Mouse (Mus musculus) lung, embryonic 15.5 days (tissue): ENCODE results near the gene Mettl1. TPM values are rescaled to one million over a fixed set of nuclear protein-coding genes. Genes with fewer than 3 reads are reported as not detected.
"Not testable (repeated sequence)": the region's sequence is repeated elsewhere in the genome, so short reads cannot be mapped to it uniquely, and the experiment has no call there.

Experiments used
- ATAC-seq: fragments of 200-750 bp; cut with Nextera tagmentation; 2 replicates; pipeline ENCODE4 v1.8.0; 2017; ENCODE audit warnings: moderate number of reproducible peaks, borderline replicate concordance; ENCODE audit not compliant: low FRiP score, low TSS enrichment; ENCODE audit errors: extremely low read depth
- H3K27ac ChIP-seq: fragments of 300-500 bp; sonication (generic); 2 replicates; pipeline ENCODE4 v1.5.1; 2015; ENCODE audit warnings: moderate library complexity, mild to moderate bottlenecking, inconsistent platforms
- H3K27me3 ChIP-seq: fragments of 300-500 bp; sonication (generic); 2 replicates; pipeline ENCODE4 v1.6.1; 2015; ENCODE audit warnings: inconsistent platforms
- H3K36me3 ChIP-seq: fragments of 300-500 bp; sonication (generic); 2 replicates; pipeline ENCODE4 v1.6.1; 2015; ENCODE audit warnings: inconsistent platforms
- H3K4me1 ChIP-seq: fragments of 300-500 bp; sonication (generic); 2 replicates; pipeline ENCODE4 v1.6.1; 2015; ENCODE audit warnings: inconsistent platforms
- H3K4me2 ChIP-seq: fragments of 300-500 bp; sonication (generic); 2 replicates; pipeline ENCODE4 v1.6.1; 2015; ENCODE audit warnings: inconsistent platforms, mild to moderate bottlenecking, moderate library complexity
- H3K4me3 ChIP-seq: fragments of 300-500 bp; sonication (generic); 2 replicates; pipeline ENCODE4 v1.5.1; 2015; ENCODE audit warnings: mild to moderate bottlenecking, inconsistent platforms
- H3K9ac ChIP-seq: fragments of 300-500 bp; sonication (generic); 2 replicates; pipeline ENCODE4 v1.6.1; 2015; ENCODE audit warnings: inconsistent platforms
- H3K9me3 ChIP-seq: fragments of 300-500 bp; sonication (generic); 2 replicates; pipeline ENCODE4 v1.6.1; 2016; ENCODE audit warnings: inconsistent platforms
- WGBS: fragments of 180-500 bp; shearing (Covaris S2); methylation state at CpG from one replicate; pipeline ENCODE4 v1.1.7; 2015; 5-methylcytosine and 5-hydroxymethylcytosine counted together
- polyA plus RNA-seq: library from polyadenylated mRNA; unstranded; fragments of >200 nt; fragmentation: Nextera tagmentation; extraction: Ambion mirVana; gene quantifications from 2 replicates; pipeline ENCODE4 v1.2.1, GENCODE M21; 2015

Gene Mettl1
- polyA plus RNA-seq, 1 experiment from 2014 or later = 45.8 TPM

DNA sequence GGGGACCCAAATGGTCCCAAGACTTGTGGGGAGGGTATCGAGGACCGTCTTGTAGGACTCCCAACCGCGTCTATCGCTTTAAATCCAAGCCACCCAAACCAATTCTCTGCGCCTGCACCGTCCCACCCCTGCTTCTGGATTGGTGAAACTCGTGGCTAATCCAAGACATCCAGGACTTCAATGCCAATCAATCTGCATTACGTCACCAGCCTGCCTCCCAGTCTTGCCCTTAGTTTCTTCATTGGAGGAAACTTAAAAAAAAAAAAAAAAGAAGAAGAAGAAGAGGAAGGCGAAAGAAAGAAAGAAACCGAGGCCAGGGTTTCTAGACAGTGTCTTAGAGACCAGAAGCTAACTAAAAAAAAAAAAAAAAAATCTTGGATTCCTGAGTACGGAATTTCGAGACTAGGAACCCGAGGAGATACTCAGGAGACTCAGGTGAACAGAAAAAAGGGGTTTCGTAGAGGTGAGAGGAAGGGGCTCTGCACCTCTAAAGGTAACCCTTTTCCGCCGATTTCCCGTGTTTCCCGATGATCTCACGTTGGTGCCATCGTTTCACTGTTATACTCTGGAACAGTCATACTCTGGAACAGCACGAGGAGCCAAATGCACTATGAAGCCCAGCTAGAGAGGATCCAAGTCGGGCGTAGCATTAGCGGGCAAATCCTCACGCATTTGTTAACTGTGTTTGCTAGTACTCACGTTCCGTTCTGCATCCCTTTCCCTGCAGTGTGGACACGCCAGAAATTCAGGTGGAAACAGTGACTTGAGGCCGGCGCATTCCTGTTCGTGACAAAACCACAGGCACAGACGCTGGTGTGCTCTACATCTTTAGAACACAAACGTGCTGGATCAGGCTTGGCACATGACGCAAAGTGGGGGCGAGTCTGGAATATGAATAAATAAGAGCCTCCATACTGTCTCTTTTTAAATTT lies 29.2 kb downstream of the Mettl1 start, which contains the start of gene Tspan31:
TSS of gene Tspan31 (minus strand) at position 75 of the 932 bp plus-strand sequence.
- peak; percentile 91 for ATAC-seq
- WGBS = under 1% methylated on average over 36 of the region's 36 CpGs
- H3K4me1 ChIP-seq = peaks cover 22% of the 10 kb centered on the region
- H3K27ac ChIP-seq = peak within 1 kb of the TSS; percentile 90
- H3K9ac ChIP-seq = peak within 1 kb of the TSS; percentile 67
- H3K4me2 ChIP-seq = peak within 1 kb of the TSS; percentile 83
- peak within 1 kb of the TSS; percentile 57 for H3K4me3 ChIP-seq
- H3K9me3 ChIP-seq = no peaks in the 10 kb centered on the region
- H3K36me3 ChIP-seq = peaks cover 32% of the 10 kb centered on the region
- H3K27me3 ChIP-seq = peaks cover 3% of the 10 kb centered on the region; the same call in 1 of the 2 replicates

DNA sequence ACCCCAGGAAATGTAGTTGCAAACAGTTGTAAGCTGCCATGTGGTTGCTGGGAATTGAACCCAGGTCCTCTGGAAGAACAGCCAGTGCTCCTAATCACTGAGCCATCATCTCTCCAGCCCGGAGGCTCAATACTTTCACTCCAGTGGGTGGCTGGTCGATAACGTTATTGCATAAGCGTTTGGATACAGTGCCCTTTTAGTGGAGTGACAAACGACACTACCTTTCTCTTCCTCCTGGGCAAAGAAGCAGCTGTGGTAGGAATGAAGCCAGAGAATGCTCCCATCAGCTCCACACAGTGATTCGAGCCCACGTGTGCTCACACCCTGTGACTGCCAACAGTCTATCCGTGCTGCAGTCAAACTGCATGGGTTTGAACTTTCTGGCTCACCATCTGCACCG lies 30.0 kb downstream of the Mettl1 start:
- H3K4me3 ChIP-seq = peak overlapping the region; percentile 57
- H3K36me3 ChIP-seq = peaks cover 24% of the 10 kb centered on the region
- WGBS = 64% methylated on average over 9 of the region's 9 CpGs
- H3K27ac ChIP-seq = no peak overlapping the region
- no peaks in the 10 kb centered on the region for H3K9me3 ChIP-seq
- peak overlapping the region; percentile 67; the same call in 1 of the 2 replicates for H3K9ac ChIP-seq
- H3K4me2 ChIP-seq = peak overlapping the region; percentile 83
- peaks cover 22% of the 10 kb centered on the region for H3K4me1 ChIP-seq
- peaks cover 10% of the 10 kb centered on the region for H3K27me3 ChIP-seq
- ATAC-seq = no peak

DNA sequence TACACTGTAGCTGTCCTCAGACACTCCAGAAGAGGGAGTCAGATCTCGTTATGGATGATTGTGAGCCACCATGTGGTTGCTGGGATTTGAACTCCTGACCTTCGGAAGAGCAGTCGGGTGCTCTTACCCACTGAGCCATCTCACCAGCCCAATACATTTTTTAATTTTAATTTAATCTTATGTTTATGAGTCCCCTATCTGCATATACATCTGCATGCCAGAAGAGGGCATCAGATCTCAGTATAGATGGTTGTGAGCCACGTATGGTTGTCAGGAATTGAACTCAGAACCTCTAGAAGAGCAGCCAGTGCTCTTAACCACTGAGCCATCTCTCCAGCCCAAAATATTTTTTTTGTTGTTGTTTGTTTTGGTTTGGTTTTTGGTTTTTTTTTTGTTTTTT lies 31.1 kb downstream of the Mettl1 start:
- 77% methylated on average over 4 of the region's 4 CpGs for WGBS
- Histone ChIP-seq H3K36me3 (peaks cover 14% of the 10 kb centered on the region), H3K27me3 (peaks cover 21% of the 10 kb centered on the region), H3K4me1 (peaks cover 22% of the 10 kb centered on the region)
- not testable (repeated sequence) for H3K9ac ChIP-seq, H3K9me3 ChIP-seq, H3K4me3 ChIP-seq, H3K4me2 ChIP-seq, H3K27ac ChIP-seq, ATAC-seq

DNA sequence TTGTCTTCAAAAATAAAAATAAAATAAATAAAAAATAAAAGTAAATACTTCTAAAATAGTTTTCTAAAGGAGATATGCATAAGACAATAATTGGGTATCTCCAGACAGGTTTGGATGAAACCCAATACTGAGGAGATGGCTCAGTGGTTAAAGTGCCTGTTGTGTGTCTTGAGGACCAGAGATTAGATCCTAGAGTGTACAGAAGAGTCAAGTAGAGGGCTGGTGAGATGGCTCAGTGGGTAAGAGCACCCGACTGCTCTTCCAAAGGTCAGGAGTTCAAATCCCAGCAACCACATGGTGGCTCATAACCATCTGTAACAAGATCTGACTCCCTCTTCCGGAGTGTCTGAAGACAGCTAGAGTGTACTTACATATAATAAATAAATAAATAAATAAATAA lies 31.8 kb downstream of the Mettl1 start:
- not testable (repeated sequence) for ATAC-seq, H3K9ac ChIP-seq, H3K36me3 ChIP-seq, H3K9me3 ChIP-seq, H3K27ac ChIP-seq, H3K4me2 ChIP-seq, H3K4me3 ChIP-seq
- Histone ChIP-seq H3K27me3 (peaks cover 28% of the 10 kb centered on the region), H3K4me1 (peaks cover 18% of the 10 kb centered on the region)
- 59% methylated on average over 2 of the region's 2 CpGs for whole genome bisulfite sequencing

DNA sequence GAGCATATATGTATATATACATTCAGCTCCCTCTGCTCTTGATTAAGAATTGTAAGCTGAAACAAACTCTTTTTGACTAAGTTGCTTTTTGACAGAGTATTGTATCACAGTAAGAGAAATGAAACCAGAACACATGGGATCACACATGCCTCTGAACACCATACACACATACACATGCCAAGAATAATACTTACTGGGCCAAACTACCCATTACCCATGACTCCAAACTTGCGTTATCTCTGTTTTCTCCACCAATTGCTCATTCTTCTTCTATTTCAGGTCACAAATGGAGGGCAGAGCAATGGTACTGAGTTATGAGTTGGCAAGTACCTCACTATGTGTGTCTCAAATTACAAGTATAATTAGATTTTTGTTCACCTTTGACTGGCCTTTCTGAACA lies 32.8 kb downstream of the Mettl1 start:
- ATAC-seq = no peak
- H3K27ac ChIP-seq = no peak overlapping the region
- H3K9ac ChIP-seq = no peak overlapping the region
- no peak overlapping the region for H3K4me3 ChIP-seq
- no peak overlapping the region for H3K4me2 ChIP-seq
- H3K9me3 ChIP-seq = no peaks in the 10 kb centered on the region
- no peaks in the 10 kb centered on the region for H3K36me3 ChIP-seq
- WGBS = 93% methylated on average over 1 of the region's 1 CpGs
- H3K27me3 ChIP-seq = peaks cover 38% of the 10 kb centered on the region
- peaks cover 17% of the 10 kb centered on the region for H3K4me1 ChIP-seq

DNA sequence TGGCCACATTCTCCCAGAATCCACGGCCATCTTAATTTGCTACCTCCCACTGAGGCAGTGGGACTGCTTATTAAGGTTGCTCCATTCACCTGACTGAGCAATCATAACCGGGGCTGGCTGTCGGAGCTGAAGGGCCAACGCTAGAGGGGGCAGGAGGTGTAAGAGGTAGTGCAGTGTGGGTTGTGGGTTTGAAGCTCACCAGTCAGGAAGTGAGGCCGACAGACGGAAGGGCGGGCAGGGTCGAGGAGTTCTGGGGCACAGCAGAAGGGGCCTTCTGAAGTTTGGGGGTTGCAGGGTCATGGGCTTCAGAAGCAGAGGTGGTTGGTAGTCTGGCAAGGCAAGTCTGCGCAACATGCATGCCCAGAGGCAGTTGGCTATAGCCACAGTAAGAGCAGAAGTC lies 33.9 kb downstream of the Mettl1 start, which contains the start of gene Agap2:
TSS of gene Agap2 (plus strand) at position 205 of the 400 bp plus-strand sequence.
- Histone ChIP-seq H3K4me3 (no peak within 1 kb of the TSS), H3K9me3 (no peaks in the 10 kb centered on the region), H3K27me3 (peaks cover 49% of the 10 kb centered on the region), H3K4me2 (no peak within 1 kb of the TSS), H3K4me1 (peaks cover 26% of the 10 kb centered on the region), H3K36me3 (no peaks in the 10 kb centered on the region), H3K9ac (no peak within 1 kb of the TSS), H3K27ac (no peak within 1 kb of the TSS)
- WGBS = 60% methylated on average over 9 of the region's 9 CpGs
- no peak for ATAC-seq

DNA sequence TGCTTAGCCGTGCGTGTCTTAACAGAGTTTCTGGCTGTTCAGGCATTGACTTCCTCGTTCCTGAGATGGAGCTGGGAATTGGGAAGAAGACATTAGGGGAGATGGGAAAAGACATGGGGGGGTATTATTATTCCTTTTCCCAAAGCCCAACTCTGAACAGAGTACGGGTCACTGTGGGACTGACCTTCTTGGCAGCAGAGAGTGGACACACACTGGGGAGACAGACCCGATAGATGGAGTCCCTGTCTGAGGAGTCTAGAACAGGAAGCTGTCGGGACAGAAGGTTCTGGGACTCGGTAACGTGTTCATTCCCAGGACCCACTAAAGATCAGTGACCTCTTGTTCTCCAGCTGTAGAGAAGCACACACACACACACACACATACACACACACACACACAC lies 34.4 kb downstream of the Mettl1 start:
- H3K27me3 ChIP-seq = peaks cover 55% of the 10 kb centered on the region
- H3K4me1 ChIP-seq = peaks cover 32% of the 10 kb centered on the region
- H3K27ac ChIP-seq = no peak overlapping the region
- no peak overlapping the region for H3K4me3 ChIP-seq
- no peak overlapping the region for H3K9ac ChIP-seq
- 62% methylated on average over 8 of the region's 8 CpGs for WGBS
- H3K9me3 ChIP-seq = no peaks in the 10 kb centered on the region
- no peaks in the 10 kb centered on the region for H3K36me3 ChIP-seq
- no peak overlapping the region for H3K4me2 ChIP-seq
- ATAC-seq = no peak

DNA sequence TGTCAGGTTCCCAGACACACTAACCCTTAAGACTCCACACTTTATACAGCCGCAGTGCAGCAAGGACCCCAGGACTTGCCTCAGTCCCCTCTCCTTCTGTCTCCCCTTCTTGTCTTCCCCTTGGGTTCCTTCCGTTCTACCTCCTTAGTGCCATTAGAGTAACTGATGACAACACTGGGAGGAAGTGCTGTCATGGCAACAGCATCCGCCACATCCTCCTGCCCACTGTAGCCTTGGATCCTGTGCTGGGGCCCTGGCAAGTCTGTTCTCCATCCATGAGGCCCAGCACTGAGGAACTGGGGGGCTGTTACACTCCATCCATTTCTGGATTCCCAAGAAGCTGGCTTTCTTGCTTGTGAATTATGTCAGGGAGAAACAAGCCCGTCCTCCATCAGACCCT lies 34.9 kb downstream of the Mettl1 start:
- H3K9me3 ChIP-seq = no peaks in the 10 kb centered on the region
- 26% methylated on average over 4 of the region's 4 CpGs for WGBS
- ATAC-seq = no peak
- H3K4me1 ChIP-seq = peaks cover 33% of the 10 kb centered on the region
- H3K4me3 ChIP-seq = no peak overlapping the region
- no peak overlapping the region for H3K9ac ChIP-seq
- H3K4me2 ChIP-seq = no peak overlapping the region
- peaks cover 59% of the 10 kb centered on the region for H3K27me3 ChIP-seq
- no peak overlapping the region for H3K27ac ChIP-seq
- H3K36me3 ChIP-seq = no peaks in the 10 kb centered on the region

DNA sequence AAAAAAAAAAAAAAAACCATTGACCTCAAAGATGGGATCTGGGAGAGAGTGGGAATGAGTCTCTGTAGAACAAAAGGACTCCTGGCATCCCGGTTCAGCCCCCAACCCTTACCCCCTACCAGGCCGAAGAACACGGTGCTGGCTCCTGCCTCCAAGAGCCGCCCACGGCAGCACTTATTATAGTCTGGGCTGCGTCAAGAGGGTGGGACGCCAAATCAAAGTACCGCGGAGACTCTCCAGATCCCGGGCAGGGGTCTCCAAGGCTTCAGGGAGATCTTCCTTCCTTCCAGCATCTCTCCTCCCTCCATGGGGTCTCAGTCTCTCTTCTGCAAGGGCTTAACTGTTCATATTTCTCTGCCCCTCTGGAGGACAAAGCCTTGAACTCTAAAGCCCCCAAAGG lies 36.3 kb downstream of the Mettl1 start:
- H3K4me2 ChIP-seq = no peak overlapping the region
- H3K4me3 ChIP-seq = no peak overlapping the region
- peaks cover 73% of the 10 kb centered on the region for H3K27me3 ChIP-seq
- no peaks in the 10 kb centered on the region for H3K36me3 ChIP-seq
- H3K27ac ChIP-seq = no peak overlapping the region
- WGBS = 7% methylated on average over 10 of the region's 10 CpGs
- ATAC-seq = no peak
- H3K9me3 ChIP-seq = no peaks in the 10 kb centered on the region
- no peak overlapping the region for H3K9ac ChIP-seq
- H3K4me1 ChIP-seq = peaks cover 41% of the 10 kb centered on the region

DNA sequence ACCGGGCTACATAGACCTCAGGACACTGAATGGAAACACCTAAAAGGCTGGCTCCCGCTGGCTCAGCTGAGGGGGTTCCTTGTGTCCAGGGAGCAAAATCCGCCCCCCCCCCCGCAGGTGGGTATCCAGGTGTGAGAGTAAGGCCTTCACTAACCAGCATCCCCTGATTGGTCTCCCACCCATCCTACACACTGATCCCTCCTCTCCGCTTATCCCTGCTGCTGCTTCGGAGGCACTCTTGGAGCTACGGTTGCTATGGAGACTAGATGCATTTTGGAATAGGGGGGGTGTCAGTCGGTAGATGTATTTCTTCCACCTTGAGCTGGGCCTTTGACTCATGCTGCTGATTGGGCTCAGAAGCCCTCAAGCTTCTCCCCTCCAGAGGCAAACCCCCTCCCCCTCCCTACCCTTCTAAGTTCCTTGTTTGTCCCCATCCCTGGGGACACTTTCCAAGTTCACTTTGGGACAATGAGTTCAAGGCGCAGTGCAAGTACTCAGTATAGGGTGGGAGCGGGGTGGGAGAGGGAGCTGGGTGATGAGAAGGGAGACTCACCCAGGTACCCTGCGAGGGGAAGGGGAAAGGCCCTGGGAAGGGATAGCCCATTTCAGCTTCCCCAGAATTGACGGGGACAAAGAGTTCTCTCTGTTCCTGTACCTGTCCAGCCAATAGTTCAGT lies 36.9 kb downstream of the Mettl1 start:
- no peak overlapping the region for H3K9ac ChIP-seq
- H3K9me3 ChIP-seq = no peaks in the 10 kb centered on the region
- ATAC-seq = no peak
- H3K27ac ChIP-seq = no peak overlapping the region
- 1% methylated on average over 12 of the region's 12 CpGs for WGBS
- H3K36me3 ChIP-seq = no peaks in the 10 kb centered on the region
- H3K4me1 ChIP-seq = peaks cover 41% of the 10 kb centered on the region
- peak overlapping the region; percentile 46 for H3K4me3 ChIP-seq
- peaks cover 80% of the 10 kb centered on the region for H3K27me3 ChIP-seq
- H3K4me2 ChIP-seq = peak overlapping the region; percentile 85

DNA sequence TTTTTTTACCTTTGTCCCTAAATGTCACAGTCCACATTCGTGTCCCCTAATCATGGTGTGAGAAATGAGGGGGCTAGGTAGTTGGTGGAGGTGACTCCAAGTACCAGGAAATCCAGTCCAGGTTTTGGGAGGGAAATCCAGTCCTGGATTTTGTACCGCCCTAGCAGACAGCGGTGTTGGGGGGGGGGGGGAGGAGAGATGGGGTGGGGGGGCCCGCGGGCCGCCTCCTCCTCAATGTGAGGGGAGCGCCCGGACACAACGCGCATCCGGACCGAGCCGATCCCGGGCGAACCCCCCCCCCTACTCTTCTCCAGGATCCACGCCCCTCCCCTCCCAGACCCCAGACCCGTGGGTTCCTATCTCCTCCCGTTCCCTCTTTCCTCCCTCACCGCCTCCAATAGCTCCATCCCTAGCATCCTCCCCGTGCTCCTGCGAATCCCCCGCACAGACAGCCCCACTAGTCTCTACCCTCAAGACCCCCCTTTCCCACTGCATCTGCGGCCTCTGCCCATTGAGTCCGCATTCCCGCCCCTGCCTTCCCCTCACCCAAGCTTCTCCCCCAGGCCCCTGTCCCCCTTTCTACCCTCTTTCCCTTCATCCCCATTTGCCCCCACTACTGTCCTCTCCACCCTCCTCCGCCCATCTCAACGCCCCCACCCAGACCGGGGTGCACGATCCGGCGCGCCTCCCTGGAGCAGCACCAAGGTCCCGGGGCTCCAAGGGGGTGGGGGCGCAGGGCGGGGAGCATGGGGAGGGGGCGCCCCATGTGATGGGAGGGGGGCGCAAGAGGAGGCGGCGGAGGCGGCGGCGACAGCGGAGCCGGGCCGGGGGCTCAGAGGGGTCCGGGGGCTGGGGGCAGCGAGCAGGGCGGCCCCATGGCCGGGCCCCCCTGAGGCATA lies 37.7 kb downstream of the Mettl1 start:
- Histone ChIP-seq H3K4me1 (peaks cover 41% of the 10 kb centered on the region), H3K9me3 (no peaks in the 10 kb centered on the region), H3K36me3 (no peaks in the 10 kb centered on the region), H3K27me3 (peaks cover 88% of the 10 kb centered on the region), H3K27ac (no peak overlapping the region), H3K4me2 (peak overlapping the region; percentile 85), H3K4me3 (peak overlapping the region; percentile 46), H3K9ac (peak overlapping the region; percentile 24; the same call in 1 of the 2 replicates)
- ATAC-seq = no peak
- WGBS = under 1% methylated on average over 26 of the region's 49 CpGs
